Mouse (Mus musculus) urinary bladder, postnatal 10 days (tissue): Measurements from ENCODE around the gene Prpsap1.

ENCODE experiments used
- DNase-seq: peaks from one replicate; pipeline ENCODE4 v3.0.0; 2022; ENCODE audit warnings: low spot score

The Prpsap1 gene

DNA sequence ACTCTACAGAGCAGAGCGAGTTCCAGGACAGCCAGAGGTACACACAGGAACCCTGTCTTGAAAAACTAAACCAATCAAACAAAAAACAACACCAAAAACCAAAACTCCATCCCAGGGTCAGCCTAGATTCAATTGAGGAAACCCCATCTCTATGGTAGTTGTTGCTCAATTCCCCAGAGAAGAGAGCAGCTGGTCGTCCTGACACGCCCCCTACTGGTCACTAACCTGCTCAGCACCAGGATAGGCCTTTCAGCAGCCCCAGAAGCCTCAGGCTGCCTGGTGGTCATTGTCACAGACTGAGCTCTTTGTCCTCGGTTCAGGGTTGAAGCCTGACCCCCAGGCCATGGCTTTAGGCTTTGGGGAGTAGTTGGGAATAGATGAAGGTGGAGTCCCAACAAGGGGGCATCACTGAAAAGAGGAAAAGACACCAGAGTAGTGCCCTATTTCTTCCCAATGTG, at the start of gene Prpsap1:
Prpsap1 (minus strand) TSS at position 408 of the 458 bp plus-strand sequence.
- DNase-seq, result no peak

DNA sequence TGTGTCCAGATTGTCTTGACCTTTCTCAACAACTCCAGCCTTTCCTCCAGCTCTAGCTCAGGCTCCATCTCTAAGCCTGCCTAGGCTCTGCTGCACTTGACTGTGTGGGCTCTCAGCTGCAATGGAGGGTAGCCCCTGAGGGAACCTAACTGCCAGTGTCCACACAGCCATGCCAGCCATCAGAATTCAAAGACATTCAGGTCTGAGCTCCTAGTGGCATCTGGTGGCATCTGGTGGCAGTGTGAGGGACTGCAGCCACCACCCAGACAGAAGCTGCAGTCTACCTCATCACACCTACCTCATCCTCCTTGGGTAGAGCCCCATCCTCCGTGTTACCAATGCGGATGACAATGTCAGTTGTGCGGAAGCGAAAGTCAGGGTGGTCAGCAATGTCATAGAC, 49.1 kb upstream of the Prpsap1 start:
- no peak for DNase-seq

DNA sequence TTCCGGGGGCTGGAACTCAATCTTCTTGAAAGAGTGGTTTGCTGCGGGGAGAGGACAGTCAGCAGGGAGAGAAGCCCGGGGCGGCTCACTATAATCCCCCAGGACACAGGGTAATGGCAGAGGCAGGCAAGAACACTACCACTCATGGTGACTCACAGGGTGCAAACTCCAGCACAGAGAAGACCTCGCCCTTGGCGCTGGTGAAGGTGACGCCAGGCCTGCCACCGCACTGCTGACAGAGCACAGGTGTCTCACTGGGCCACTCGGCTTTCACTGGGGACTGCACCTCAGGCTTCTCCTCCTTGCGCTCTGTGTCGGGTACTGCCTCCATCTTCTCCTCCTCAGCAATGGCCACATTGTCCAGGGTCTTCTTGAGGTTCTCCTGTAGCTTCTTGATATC, 47.2 kb upstream of the Prpsap1 start:
- no peak for DNase-seq

DNA sequence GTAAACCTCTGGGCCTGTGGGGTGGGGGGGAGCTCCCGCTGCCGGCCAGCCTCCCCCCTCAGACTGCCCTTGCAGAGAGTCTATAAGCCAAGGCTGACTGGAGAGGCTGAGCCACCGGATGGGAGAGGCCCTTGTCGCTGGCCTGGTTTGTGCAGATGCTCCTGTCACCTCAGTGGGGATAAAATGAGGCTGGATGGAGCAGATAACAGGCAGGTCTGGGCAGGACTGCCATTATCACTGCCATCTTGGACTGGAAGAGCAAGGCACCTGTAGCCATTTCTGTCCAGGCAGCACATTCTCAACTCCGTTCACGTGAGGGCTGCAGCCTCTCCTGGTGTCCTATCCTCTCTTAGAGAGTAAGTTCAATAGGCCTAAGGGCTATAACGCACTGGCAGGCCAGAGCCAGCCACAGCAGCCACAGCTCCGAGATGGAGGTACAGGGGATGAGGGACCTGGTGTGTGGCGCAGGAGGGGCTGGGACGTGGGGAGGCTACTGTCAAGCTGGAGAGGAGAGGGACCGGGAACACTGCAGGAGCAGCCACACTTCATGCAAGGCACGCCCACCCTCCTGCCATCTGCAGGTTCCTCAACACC, 44.2 kb upstream of the Prpsap1 start:
- no peak for DNase-seq

DNA sequence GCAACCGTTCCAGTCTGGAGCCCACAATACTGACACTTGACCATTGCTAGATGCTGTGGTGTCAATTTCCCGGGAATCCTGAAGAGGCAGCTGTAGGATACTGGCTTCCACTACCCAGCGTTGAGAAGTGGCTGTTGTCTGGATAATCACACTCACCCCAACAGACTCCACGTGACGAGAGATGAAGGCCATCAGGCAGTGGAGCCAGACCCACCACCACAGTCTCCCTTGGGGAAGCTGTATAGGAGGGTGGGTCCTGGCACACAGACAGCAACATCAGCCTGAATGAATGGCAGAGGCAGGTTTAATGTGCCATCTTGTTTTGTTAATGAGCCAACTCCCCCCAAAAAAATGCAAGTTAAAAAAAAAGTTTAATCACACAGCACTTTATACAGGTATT, 43.4 kb upstream of the Prpsap1 start:
- DNase-seq, result no peak

DNA sequence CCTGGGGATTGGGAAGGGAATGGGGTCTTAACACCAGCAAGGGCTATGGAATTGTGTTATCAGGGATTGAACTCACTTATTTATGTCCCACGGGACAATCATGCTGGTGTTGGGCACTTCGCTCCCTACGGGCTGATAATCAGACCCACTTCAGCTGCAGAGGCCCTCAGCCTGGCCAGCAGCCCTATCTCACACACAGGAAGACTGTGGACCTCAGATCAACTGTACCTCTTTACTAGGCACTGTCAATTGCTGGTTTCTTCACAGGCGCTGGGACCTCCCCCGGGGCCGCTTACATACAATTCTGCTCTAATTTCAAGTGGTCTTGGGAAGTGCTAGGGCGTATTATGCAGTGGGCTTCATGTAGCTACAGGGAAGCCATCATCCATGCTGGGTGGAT, 42.7 kb upstream of the Prpsap1 start:
- DNase-seq, result no peak

DNA sequence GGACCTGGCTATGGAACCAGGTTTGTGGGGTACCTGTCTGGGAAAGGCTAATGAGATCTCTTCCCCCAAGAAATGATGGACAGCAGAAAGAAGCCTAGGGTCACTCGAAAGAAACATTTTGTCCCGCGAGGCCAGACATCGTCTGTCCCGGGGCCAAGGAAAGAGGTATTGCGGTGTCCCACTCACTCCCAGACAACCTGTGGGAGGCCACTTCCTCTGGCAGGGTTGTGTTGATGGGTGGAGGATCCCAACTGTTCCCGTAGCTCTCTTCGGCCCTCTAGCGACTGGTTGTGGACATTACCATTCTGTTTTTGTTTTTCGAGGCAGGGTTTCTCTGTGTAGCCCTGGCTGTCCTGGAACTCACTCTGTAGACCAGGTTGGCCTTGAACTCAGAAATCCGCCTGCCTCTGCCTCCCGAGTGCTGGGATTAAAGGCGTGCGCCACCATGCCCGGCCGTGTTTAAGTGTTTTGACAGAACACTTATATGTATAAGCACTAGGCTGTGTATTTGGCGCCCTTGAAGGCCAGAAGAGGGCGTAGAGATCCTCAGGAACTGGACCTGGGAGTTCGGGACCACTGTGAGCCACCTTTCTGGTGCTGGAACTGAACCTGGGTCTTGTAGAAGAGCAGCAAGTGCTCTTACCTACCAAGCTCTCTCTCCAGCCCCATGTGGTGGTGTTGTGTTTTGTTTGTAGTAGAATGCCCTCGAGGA, 40.3 kb upstream of the Prpsap1 start:
- DNase-seq, result no peak

DNA sequence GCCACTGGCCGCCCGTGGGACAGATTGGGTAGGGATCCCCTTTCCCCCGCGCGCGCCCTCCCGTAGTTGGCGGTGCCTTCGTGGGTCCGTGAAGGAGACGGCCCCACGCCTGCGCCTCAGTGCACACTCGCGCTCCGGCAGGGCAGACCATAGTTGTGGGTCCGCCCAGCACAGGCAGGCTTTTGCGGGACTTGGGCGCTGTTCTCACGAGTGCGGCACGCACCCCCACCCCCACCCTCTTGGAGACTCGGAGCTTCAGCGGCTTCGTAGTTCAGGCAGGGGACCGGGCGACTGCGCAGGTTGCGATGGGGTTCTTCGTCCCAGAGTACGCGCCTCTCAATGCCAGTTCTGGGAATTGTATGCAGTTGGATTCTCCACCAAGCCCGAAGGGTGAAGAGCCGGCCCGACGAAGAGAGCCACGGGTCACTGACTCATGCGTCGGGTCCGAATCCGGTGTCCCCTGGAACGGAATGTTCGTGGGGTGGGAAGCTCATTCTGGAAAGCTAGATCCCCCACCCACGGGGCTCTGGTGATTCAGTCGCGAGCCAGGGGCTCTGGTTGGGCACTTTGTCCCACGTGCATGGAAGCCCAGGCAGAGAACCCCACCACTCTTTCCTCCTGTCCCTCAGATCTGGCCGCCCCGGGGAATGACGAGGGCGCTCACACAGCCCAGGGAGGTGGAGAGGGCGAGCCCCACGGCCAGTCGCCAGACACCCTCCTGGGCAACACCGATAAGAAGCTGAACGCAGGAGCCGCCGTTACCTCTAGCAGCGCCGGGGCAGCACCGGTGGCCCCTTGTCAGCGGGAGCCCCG, 39.5 kb upstream of the Prpsap1 start:
- no peak for DNase-seq

DNA sequence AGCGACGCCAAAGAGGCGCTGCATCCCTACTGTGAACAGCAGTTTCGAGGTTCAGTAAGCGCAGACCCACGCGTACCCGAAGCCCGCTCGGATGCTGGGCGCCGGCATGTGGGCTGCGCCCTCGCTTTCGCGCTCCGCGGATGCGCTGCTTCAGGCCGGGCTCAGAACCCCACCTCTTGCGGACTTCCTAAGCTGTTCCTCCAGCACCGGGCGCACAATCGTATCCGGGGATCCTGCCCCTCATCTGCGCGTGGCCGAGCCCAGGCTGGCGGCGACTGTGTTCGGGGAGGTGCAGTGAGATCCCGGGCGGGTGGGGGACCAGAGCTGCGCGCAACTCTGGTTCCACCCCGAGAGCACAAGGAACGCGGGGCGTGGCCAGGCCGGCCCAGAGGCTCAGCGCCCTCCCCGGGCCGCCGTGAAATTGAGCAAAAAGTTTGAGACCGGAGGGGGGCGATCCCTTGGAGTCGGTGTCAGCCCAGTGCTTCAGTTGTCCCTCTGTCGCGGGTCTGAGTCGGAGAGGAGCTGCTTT, 38.9 kb upstream of the Prpsap1 start:
- DNase-seq, result peak; percentile 47

DNA sequence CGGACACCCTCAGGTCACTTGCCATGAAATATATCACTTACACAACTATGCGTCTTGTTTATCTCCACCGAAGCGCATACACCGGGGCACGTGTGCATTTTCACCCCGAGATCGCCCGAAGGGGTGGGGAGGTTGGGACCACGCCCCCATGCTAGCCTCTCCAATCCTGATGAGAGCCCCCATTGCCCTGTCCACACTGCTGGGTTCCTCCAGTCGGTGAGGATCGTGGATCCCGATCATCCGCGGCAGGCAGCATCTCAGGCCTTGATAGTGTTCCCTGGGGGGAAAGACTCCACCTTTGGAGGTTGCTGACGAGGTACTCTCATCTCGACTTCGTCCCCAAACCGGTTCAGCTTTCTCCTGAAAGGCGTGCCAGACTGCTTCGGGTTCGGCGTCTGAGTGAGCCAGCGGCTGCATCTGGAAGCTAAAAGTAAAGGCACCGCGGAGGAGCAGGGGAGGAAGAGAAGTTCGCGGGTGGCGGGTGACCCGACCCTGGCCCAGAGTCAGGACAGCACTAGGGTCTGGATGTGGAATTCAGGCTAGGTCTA, 38.3 kb upstream of the Prpsap1 start:
- no peak for DNase-seq

DNA sequence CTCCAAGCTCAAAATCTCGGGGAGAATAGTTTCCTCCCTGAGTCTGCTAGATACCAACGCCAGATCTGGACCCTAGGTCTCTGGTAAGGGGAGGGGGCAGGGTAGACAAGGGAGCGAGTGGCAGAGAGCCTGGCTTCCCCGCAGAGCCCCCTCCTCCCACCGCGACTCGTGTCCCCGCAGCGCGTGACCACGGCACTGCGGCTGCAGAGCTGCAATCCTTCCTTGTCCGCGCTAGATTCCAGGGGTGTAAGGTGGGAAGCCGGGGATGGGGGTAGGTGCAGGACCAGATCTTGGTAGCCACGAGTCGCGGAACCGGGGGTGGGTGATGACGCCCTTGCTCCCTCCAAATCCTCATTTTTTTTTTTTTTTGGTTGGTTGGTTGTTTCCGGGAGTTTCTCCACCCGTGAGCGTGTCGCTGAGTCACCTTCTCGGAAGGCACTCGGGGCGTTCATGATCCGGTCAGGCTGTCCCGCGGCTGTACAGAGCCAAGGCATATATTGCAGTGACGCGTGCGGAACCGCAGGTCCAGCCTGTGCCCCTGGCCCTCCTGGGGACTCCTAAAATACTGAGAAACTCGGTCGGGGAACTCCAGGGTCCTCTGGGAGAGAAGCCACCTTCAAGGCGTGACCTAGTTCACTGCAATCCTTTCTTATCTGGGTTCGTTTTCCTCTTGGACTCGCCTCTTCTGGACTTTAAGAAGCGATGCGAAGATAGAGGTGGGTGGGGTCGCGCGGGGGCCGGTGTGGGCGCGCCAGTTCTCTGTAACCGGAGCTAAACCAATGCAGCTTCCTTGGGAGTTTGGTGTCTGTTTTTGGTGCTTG, 37.6 kb upstream of the Prpsap1 start:
- no peak for DNase-seq

DNA sequence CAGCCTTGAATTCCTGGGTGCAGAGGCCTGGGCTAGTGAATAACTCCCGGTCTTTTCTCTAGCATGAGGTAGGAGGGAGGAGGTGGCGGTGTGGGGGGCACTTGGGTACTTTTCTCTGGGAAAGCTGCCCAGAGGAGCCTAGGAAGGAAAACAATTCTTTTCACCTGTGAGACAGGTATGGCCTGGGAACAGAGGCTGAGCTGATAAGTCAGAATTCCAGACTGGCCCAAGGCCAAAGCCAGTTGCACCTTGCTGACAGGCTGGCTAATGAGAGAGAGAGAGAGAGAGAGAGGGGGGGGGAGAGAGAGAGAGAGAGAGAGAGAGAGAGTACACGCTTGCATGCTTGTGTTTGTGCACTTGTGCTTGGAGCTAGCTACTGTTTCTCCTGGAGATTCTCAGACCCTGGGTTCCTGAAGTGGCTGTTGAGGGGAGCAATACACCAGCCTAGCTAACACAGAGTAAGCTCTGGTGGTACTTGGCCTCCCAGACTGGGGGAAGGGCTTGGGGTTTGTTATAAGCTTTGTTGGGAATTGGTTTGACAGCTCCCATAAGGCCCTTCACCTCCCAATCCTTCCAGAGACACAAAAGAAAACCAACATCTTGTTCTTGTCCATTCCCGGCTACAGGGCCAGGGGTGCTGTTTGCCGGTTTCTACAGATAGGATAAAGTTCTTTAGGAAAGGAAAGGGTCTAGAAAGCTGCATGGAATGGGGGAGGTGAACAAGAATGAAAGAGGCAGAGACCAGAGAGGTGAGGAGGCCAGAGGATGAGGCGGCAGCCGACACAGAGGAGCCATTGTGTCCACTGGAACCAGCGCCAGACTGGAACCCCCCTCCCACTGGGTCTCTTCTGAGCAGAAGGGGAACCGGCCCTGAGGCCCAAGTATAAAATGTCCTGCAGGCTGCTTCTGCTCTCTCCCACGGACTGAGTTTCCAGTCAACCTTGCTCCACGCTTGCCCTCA, 36.5 kb upstream of the Prpsap1 start, which contains the start of gene Sphk1:
Sphk1 (plus strand) TSS at position 739 of the 961 bp plus-strand sequence.
- DNase-seq, result no peak

DNA sequence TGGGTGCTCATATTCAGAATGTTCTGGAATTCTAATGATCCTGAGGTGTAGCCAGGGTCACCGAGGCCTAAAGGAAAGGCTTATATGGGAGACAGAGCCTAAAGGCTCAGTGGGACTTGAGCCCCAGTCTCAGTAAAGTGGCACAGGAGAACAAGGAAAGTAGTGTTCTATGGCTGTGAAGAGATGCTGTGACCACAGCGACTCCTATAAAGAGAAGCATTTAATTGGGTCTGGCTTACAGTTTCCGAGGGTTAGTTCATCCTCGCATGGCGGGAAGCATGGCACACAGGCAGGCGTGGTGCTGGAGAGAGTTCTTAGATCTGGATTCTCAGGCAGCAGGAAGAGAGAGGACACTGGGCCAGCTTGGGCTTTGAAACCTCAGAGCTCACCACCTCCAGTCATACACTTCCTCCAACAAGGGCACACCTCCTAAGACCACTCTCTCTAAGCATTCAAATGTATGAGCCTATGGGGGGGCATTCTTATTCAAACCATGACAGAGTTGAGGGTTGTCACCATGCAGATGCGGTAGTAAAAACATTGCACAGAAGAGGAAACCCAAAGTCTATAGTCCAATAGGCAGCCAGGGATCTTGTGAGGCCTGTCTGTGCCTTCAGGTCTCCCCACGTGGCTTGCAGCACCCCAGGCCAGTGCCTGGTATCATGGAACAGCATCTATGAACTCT, 34.8 kb upstream of the Prpsap1 start:
- DNase-seq, result no peak

DNA sequence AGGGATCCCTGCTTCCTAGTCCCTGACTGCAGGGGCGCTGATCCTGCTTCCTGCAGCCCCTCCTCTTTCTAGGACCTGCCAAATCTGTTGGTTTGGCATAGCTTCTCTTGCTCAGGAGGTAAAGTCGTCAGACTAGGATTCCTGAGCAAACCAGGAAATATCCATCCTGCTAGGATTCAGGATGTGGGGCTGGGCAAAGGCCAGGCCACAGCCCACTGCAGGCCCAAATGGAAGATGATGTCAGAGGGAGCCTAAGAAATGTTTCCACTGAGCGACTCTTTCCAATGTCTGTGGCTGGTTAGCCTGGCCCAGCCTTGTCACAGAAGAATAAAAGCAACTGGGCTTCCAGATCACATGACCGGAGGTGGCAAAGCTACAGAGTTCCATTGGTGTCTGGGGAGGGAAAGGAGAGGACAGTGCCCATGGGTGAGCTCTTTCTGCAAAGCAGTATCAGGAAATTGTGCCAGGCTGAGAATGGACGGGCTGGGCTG, 29.7 kb upstream of the Prpsap1 start:
- DNase-seq, result no peak

DNA sequence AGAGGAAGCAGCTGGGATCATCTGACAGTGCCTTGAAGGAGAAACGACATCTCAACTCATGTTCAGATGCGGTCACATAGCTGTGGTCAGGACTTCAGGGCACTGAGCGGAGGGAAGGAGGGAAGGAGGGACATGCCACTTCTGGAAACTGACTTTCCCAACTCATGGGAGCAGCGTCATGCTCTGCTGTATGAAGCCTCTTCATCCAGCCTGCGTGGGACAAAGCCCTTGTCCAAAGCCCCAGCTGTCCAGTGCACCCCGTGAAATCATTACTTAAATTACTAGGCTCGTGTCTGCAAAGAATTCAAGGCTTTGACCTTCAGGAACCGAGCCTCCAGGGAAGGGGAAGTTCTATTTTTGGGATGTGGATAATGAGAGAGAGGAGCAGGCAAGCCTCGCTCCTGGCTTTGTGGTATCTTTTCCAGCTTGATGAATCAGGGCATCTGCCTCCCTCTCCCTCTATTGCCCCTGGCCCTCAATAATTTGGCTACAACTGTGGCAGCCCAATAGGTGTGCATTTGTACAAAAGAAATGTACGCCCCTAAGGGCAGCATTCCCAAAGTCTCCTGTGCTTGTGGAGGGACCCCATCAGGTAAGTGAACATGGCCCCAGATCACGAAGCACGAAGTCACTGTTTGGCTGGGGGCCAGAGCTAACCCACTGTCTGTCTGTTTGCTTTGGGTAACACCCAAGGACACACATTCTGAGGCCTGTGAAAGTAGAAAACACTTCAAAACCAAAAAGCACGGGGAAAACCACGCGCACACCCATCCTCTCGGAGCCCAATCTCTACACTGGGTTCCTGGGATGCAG, 29.1 kb upstream of the Prpsap1 start:
- DNase-seq, result no peak

DNA sequence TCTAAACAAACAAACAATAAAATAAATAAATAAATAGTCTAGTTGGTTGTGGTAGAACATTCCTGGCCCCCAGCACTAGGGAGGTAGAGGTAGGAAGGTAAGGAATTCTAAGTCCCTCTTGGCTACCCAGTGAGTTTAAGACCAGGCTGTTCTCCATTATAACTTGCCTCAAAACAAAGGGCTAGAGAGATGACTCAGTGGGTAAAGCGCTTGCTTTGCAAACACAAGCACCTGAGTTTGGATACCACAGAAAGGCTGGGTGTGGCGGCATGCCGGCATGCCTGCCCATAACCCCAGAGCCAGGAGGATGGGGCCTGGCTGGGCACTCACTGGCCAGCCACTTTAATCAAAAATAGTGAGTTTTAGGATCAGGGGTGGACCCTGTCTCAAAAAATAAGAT, 28.0 kb upstream of the Prpsap1 start:
- no peak for DNase-seq

DNA sequence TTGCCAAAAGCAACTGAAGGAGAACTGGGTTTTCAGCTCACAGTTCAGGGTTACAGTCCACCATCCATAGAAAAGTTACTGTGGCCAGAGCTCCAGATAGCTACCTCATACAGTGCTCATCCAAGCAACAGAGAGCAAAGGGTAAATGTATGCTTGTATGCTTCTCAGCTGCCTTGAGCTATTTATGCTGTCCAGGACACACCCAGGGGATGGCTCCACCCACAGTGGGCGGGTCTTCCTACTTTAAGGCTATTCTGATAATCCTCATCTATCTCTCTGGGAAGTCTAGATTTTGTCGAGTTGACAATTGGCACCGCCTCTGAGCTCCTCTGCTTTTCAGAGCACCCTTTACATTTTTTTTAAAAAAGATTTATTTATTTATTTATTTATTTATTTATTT, 27.1 kb upstream of the Prpsap1 start:
- no peak for DNase-seq

DNA sequence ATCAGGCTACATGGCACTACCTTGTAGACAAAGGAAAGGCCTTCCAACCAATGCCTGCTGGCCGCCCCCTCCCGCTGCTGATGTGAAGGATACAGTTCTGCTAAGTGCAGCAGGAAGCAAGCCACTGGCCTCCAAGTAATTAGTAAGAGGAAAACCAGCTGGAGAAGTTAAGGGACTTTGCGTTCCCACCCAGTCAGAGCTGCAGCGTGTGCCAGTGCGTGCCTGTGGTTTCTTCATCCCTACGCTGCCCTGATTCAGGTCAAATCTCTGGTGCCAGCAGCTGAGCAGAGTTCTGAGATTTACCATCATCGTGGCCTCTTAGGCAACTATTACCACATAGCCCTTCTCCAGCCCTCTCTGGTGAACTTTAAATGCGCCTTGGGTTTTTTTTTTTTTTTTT, 24.5 kb upstream of the Prpsap1 start:
- no peak for DNase-seq
